Mouse (Mus musculus): ENCODE data around the gene Nsun4. TPM values are rescaled to one million over a fixed set of nuclear protein-coding genes. Genes with fewer than 3 reads are reported as not detected.

The Nsun4 gene
- total and polyA plus RNA-seq, 3 experiments = 19.9 to 32.8 (median 20.5) TPM

DNA sequence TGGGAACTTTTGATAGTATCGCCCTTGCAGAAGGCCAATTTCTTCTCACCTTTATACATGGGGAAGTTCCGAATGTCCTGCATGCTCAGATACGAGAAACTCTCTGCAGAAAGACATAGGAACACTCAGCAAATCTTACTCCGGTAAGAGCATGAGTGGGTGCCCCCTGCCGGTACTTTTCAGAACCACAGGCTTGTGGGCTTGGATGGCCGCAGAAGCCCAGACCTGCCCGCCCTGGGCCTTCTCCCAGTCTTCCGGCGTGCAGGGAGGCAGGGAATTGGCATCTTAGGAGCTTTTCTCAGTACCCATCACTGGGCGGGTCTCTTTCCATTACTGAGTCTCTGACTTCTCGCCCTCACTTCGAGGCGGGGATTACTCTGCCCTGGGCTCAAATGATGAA is 69.6 kb downstream of the Nsun4 start:
- Histone ChIP-seq H3K4me3 (replicated peaks in 1 of 3; ENCODE audit: low read depth in 2 of 3, low read length in 2 of 3, poor library complexity in 1 of 3) (peak overlapping the region in 1 of 3 experiments; percentile 49), H3K9me3 (replicated peaks; ENCODE audit: low read length) (no peaks in the 10 kb centered on the region), H3K79me2 (replicated peaks; ENCODE audit: control insufficient read depth, extremely low read depth, insufficient read depth, poor library complexity, severe bottlenecking) (no peaks in the 10 kb centered on the region), H3K4me2 (ENCODE audit: insufficient read depth, low read depth, poor library complexity, severe bottlenecking) (peak overlapping the region; percentile 52), H3K4me1 (ENCODE audit: control insufficient read depth in 1 of 2, insufficient read depth in 2 of 2) (peaks cover 3 to 16% of the 10 kb centered on the region in 2 experiments; a peak in 2 of 4 replicates), H3K27ac (ENCODE audit: insufficient read depth, low read depth) (no peak overlapping the region), H3K27me3 (replicated peaks) (peaks cover 12% of the 10 kb centered on the region), H3K36me3 (replicated peaks in 1 of 2; ENCODE audit: control insufficient read depth in 1 of 2, insufficient read depth in 1 of 2, low read length in 1 of 2) (no peaks in the 10 kb centered on the region), H3K9ac (ENCODE audit: insufficient read depth, low read depth) (0 out of 2 replicates have a peak overlapping the region, but pooled peaks have one; percentile 17)
- dilution Hi-C loops (cut with MboI; ENCODE audit: extremely low pct_ligation_motif_present, extremely low pct_unique_long_range_greater_than_20kb, low sequenced_read_pairs) = no loop called here
- TF ChIP-seq MYC (IDR thresholded peaks at IDR 0.05; ENCODE audit: low read depth, low read length) (no peak), POLR2A (IDR thresholded peaks at IDR 0.05; ENCODE audit: low read depth, low read length) (no peak), BHLHE40 (IDR thresholded peaks at IDR 0.05; ENCODE audit: low read depth, low read length) (no peak), UBTF (IDR thresholded peaks at IDR 0.05; ENCODE audit: low read depth, low read length) (no peak), SMC3 (IDR thresholded peaks at IDR 0.05; ENCODE audit: low read depth, low read length) (peak; percentile 60), NRF1 (IDR thresholded peaks at IDR 0.05; ENCODE audit: low read depth, low read length) (no peak), GABPA (IDR thresholded peaks at IDR 0.05; ENCODE audit: insufficient replicate concordance, low read depth, low read length) (no peak), JUND (conservative IDR thresholded peaks at IDR 0.05; ENCODE audit: low read depth, low read length) (no peak), SIN3A (IDR thresholded peaks at IDR 0.05; ENCODE audit: low read length) (no peak), CHD1 (IDR thresholded peaks at IDR 0.05; ENCODE audit: low read depth, low read length) (no peak), EP300 (IDR thresholded peaks at IDR 0.05; ENCODE audit: low read length) (no peak), TCF12 (IDR thresholded peaks at IDR 0.05; ENCODE audit: low read depth, low read length) (no peak), RCOR1 (conservative IDR thresholded peaks at IDR 0.05; ENCODE audit: low read depth, low read length) (no peak), RAD21 (IDR thresholded peaks at IDR 0.05; ENCODE audit: low read depth, low read length) (peak; percentile 53), USF1 (IDR thresholded peaks at IDR 0.05; ENCODE audit: low read depth, low read length) (no peak), ZMIZ1 (IDR thresholded peaks at IDR 0.05; ENCODE audit: low read depth, low read length) (no peak), CHD2 (IDR thresholded peaks at IDR 0.05; ENCODE audit: low read length) (no peak), CTCF (conservative IDR thresholded peaks at IDR 0.05 in 1 of 2, IDR thresholded peaks at IDR 0.05 in 1 of 2; ENCODE audit: low read depth in 2 of 2, low read length in 2 of 2) (peak; percentile 19 to 78; a peak in 3 of 4 replicates), MAFK (IDR thresholded peaks at IDR 0.05; ENCODE audit: insufficient replicate concordance, low read length) (peak; percentile 48; the same call in 1 of the 2 replicates), ETS1 (conservative IDR thresholded peaks at IDR 0.05; ENCODE audit: low read depth, low read length) (no peak), TBP (conservative IDR thresholded peaks at IDR 0.05; ENCODE audit: low read depth, low read length) (no peak), ZNF384 (IDR thresholded peaks at IDR 0.05; ENCODE audit: low read depth, low read length) (no peak; the same call in 1 of the 2 replicates), JUN (IDR thresholded peaks at IDR 0.05; ENCODE audit: insufficient read depth, low read depth, low read length) (no peak), E2F4 (IDR thresholded peaks at IDR 0.05; ENCODE audit: insufficient replicate concordance, low read depth, low read length) (no peak)
- DNase-seq (ENCODE audit: extremely low read depth) = peak; percentile 81
- in situ Hi-C loops (cut with MboI; ENCODE audit: low pct_ligation_motif_present, low pct_unique_long_range_greater_than_20kb, low sequenced_read_pairs) = loop anchor here (5.0 kb wide), 1 partner anchor 77 kb away; no protein-coding TSS in a partner anchor

Other genes starting within 250 kb of the Nsun4 start
- gene Mob3c, start 225.8 kb downstream of the Nsun4 start, total RNA-seq (2012; rRNA removed) = 9.2 and 9.3 TPM in 2 replicates
- 7.4 and 7.8 TPM in 2 replicates for gene Mob3c, start 225.8 kb downstream of the Nsun4 start, total RNA-seq (2014; rRNA removed)
- gene Mob3c, start 225.8 kb downstream of the Nsun4 start, polyA plus RNA-seq (2012; ENCODE audit: insufficient read length, low read depth) = 5.9 and 9.2 TPM in 2 replicates
- gene Mknk1, start 214.7 kb downstream of the Nsun4 start, total RNA-seq (2012; rRNA removed) = 34.7 and 39.0 TPM in 2 replicates
- 15.7 and 17.8 TPM in 2 replicates for gene Mknk1, start 214.7 kb downstream of the Nsun4 start, total RNA-seq (2014; rRNA removed)
- 31.5 and 38.5 TPM in 2 replicates for gene Mknk1, start 214.7 kb downstream of the Nsun4 start, polyA plus RNA-seq (2012; ENCODE audit: insufficient read length, low read depth)
- gene Kncn, start 169.5 kb downstream of the Nsun4 start, total RNA-seq (2012; rRNA removed) = not detected in 2 replicates
- not detected in 2 replicates for gene Kncn, start 169.5 kb downstream of the Nsun4 start, total RNA-seq (2014; rRNA removed)
- gene Kncn, start 169.5 kb downstream of the Nsun4 start, polyA plus RNA-seq (2012; ENCODE audit: insufficient read length, low read depth) = not detected in 2 replicates
- not detected in 2 replicates for gene 6430628N08Rik, start 163.2 kb downstream of the Nsun4 start, total RNA-seq (2012; rRNA removed)
- gene 6430628N08Rik, start 163.2 kb downstream of the Nsun4 start, total RNA-seq (2014; rRNA removed) = not detected in 2 replicates
- gene 6430628N08Rik, start 163.2 kb downstream of the Nsun4 start, polyA plus RNA-seq (2012; ENCODE audit: insufficient read length, low read depth) = not detected in 2 replicates
- gene Dmbx1, start 114.0 kb downstream of the Nsun4 start, total RNA-seq (2012; rRNA removed) = not detected in 2 replicates
- not detected in 2 replicates for gene Dmbx1, start 114.0 kb downstream of the Nsun4 start, total RNA-seq (2014; rRNA removed)
- gene Dmbx1, start 114.0 kb downstream of the Nsun4 start, polyA plus RNA-seq (2012; ENCODE audit: insufficient read length, low read depth) = not detected in 2 replicates
- gene Faah, start 36.0 kb downstream of the Nsun4 start, total RNA-seq (2012; rRNA removed) = 9.9 and 15.1 TPM in 2 replicates
- gene Faah, start 36.0 kb downstream of the Nsun4 start, total RNA-seq (2014; rRNA removed) = 3.4 and 3.5 TPM in 2 replicates
- 12.1 and 13.3 TPM in 2 replicates for gene Faah, start 36.0 kb downstream of the Nsun4 start, polyA plus RNA-seq (2012; ENCODE audit: insufficient read length, low read depth)
- 293 and 362 TPM in 2 replicates for gene Uqcrh, start 21.2 kb upstream of the Nsun4 start, total RNA-seq (2012; rRNA removed)
- 601 and 717 TPM in 2 replicates for gene Uqcrh, start 21.2 kb upstream of the Nsun4 start, total RNA-seq (2014; rRNA removed)
- gene Uqcrh, start 21.2 kb upstream of the Nsun4 start, polyA plus RNA-seq (2012; ENCODE audit: insufficient read length, low read depth) = 264 and 297 TPM in 2 replicates
- 49.0 and 51.8 TPM in 2 replicates for gene Lrrc41, start 21.4 kb upstream of the Nsun4 start, total RNA-seq (2012; rRNA removed)
- gene Lrrc41, start 21.4 kb upstream of the Nsun4 start, total RNA-seq (2014; rRNA removed) = 50.0 and 60.8 TPM in 2 replicates
- 43.0 and 48.8 TPM in 2 replicates for gene Lrrc41, start 21.4 kb upstream of the Nsun4 start, polyA plus RNA-seq (2012; ENCODE audit: insufficient read length, low read depth)
- 28.8 and 34.5 TPM in 2 replicates for gene Rad54l, start 69.8 kb upstream of the Nsun4 start, total RNA-seq (2012; rRNA removed)
- gene Rad54l, start 69.8 kb upstream of the Nsun4 start, total RNA-seq (2014; rRNA removed) = 21.6 and 22.8 TPM in 2 replicates
- 48.5 and 53.3 TPM in 2 replicates for gene Rad54l, start 69.8 kb upstream of the Nsun4 start, polyA plus RNA-seq (2012; ENCODE audit: insufficient read length, low read depth)
- 33.0 and 52.2 TPM in 2 replicates for gene Pomgnt1, start 70.0 kb upstream of the Nsun4 start, total RNA-seq (2012; rRNA removed)
- gene Pomgnt1, start 70.0 kb upstream of the Nsun4 start, total RNA-seq (2014; rRNA removed) = 39.9 and 40.7 TPM in 2 replicates
- gene Pomgnt1, start 70.0 kb upstream of the Nsun4 start, polyA plus RNA-seq (2012; ENCODE audit: insufficient read length, low read depth) = 40.2 and 42.8 TPM in 2 replicates
- 0.21 TPM in 1 of 2 replicates, not detected in the other for gene Lurap1, start 97.5 kb upstream of the Nsun4 start, total RNA-seq (2012; rRNA removed)
- not detected in 2 replicates for gene Lurap1, start 97.5 kb upstream of the Nsun4 start, total RNA-seq (2014; rRNA removed)
- 0.10 and 0.14 TPM in 2 replicates for gene Lurap1, start 97.5 kb upstream of the Nsun4 start, polyA plus RNA-seq (2012; ENCODE audit: insufficient read length, low read depth)
- gene Tspan1, start 113.7 kb upstream of the Nsun4 start, total RNA-seq (2012; rRNA removed) = 0.08 and 0.13 TPM in 2 replicates
- gene Tspan1, start 113.7 kb upstream of the Nsun4 start, total RNA-seq (2014; rRNA removed) = not detected in 2 replicates
- gene Tspan1, start 113.7 kb upstream of the Nsun4 start, polyA plus RNA-seq (2012; ENCODE audit: insufficient read length, low read depth) = 0.12 TPM in 1 of 2 replicates, not detected in the other
- not detected in 2 replicates for gene 1700042G07Rik, start 119.5 kb upstream of the Nsun4 start, total RNA-seq (2012; rRNA removed)
- not detected in 2 replicates for gene 1700042G07Rik, start 119.5 kb upstream of the Nsun4 start, total RNA-seq (2014; rRNA removed)
- gene 1700042G07Rik, start 119.5 kb upstream of the Nsun4 start, polyA plus RNA-seq (2012; ENCODE audit: insufficient read length, low read depth) = not detected in 2 replicates
- gene Gm49337, start 119.5 kb upstream of the Nsun4 start, total RNA-seq (2012; rRNA removed) = not detected in 2 replicates
- not detected in 2 replicates for gene Gm49337, start 119.5 kb upstream of the Nsun4 start, total RNA-seq (2014; rRNA removed)
- not detected in 2 replicates for gene Gm49337, start 119.5 kb upstream of the Nsun4 start, polyA plus RNA-seq (2012; ENCODE audit: insufficient read length, low read depth)
- gene Pik3r3, start 167.7 kb upstream of the Nsun4 start, total RNA-seq (2012; rRNA removed) = 0.42 and 0.97 TPM in 2 replicates
- gene Pik3r3, start 167.7 kb upstream of the Nsun4 start, total RNA-seq (2014; rRNA removed) = 1.9 TPM in 2 replicates
- 1.8 and 2.2 TPM in 2 replicates for gene Pik3r3, start 167.7 kb upstream of the Nsun4 start, polyA plus RNA-seq (2012; ENCODE audit: insufficient read length, low read depth)